Mouse (Mus musculus): ENCODE data around the gene Iffo2. TPM values are rescaled to one million over a fixed set of nuclear protein-coding genes. Genes with fewer than 3 reads are reported as not detected.
"Not testable (repeated sequence)": the region's sequence is repeated elsewhere in the genome, so short reads cannot be mapped to it uniquely, and the experiment has no call there.

The Iffo2 gene
- 5.2 and 6.2 TPM in 2 replicates for polyA plus RNA-seq (2014; fragmentation: Nextera tagmentation; extraction: Ambion mirVana)

- DNase-seq; H3K4me3 ChIP-seq (replicated peaks; ENCODE audit: low read depth, low read length); H3K36me3 ChIP-seq (ENCODE audit: control insufficient read depth, insufficient read depth, low read length); ATAC-seq (ENCODE audit: low FRiP score, low TSS enrichment); H3K9me3 ChIP-seq (ENCODE audit: control insufficient read depth, low read length); H3K27ac ChIP-seq (replicated peaks; ENCODE audit: low read depth, low read length); H3K9ac ChIP-seq (replicated peaks; ENCODE audit: low read length); H3K4me2 ChIP-seq (ENCODE audit: low read length); H3K27me3 ChIP-seq (ENCODE audit: control insufficient read depth, insufficient read depth, low read length); H3K4me1 ChIP-seq (ENCODE audit: control insufficient read depth, insufficient read depth, low read length): not testable (repeated sequence)
- 83% methylated on average over 5 of the region's 5 CpGs for WGBS
Measured at GRCm38 (mm10) chr4:139530248-139530647, at the start of gene Iffo2. TSS of gene Iffo2 (plus strand) at chr4:139530548.

GRCm38 (mm10) chr4:139481400-139481799 lies 48.9 kb upstream of the Iffo2 start:
- ATAC-seq (ENCODE audit: low FRiP score, low TSS enrichment) (no peak), DNase-seq (no peak)
- no peaks in the 10 kb centered on the region for H3K4me1 ChIP-seq (ENCODE audit: control insufficient read depth, insufficient read depth, low read length)
- 97% methylated on average over 1 of the region's 1 CpGs for WGBS
- H3K9ac ChIP-seq (replicated peaks; ENCODE audit: low read length), result no peak overlapping the region
- no peak overlapping the region for H3K4me3 ChIP-seq (replicated peaks; ENCODE audit: low read depth, low read length)
- H3K27ac ChIP-seq (replicated peaks; ENCODE audit: low read depth, low read length), result no peak overlapping the region
- H3K36me3 ChIP-seq (ENCODE audit: control insufficient read depth, insufficient read depth, low read length), result peaks cover 96% of the 10 kb centered on the region
- H3K4me2 ChIP-seq (ENCODE audit: low read length), result no peak overlapping the region
- H3K9me3 ChIP-seq (ENCODE audit: control insufficient read depth, low read length), result no peaks in the 10 kb centered on the region
- H3K27me3 ChIP-seq (ENCODE audit: control insufficient read depth, insufficient read depth, low read length), result no peaks in the 10 kb centered on the region

GRCm38 (mm10) chr4:139483461-139484105 lies 46.8 kb upstream of the Iffo2 start:
- no peak overlapping the region for H3K4me2 ChIP-seq (ENCODE audit: low read length)
- 91% methylated on average over 8 of the region's 8 CpGs for WGBS
- H3K36me3 ChIP-seq (ENCODE audit: control insufficient read depth, insufficient read depth, low read length), result peaks cover 97% of the 10 kb centered on the region
- no peaks in the 10 kb centered on the region for H3K4me1 ChIP-seq (ENCODE audit: control insufficient read depth, insufficient read depth, low read length)
- no peak overlapping the region for H3K27ac ChIP-seq (replicated peaks; ENCODE audit: low read depth, low read length)
- H3K9ac ChIP-seq (replicated peaks; ENCODE audit: low read length), result no peak overlapping the region
- DNase-seq, result no peak
- H3K4me3 ChIP-seq (replicated peaks; ENCODE audit: low read depth, low read length), result no peak overlapping the region
- no peaks in the 10 kb centered on the region for H3K9me3 ChIP-seq (ENCODE audit: control insufficient read depth, low read length)
- ATAC-seq (ENCODE audit: low FRiP score, low TSS enrichment), result no peak
- no peaks in the 10 kb centered on the region for H3K27me3 ChIP-seq (ENCODE audit: control insufficient read depth, insufficient read depth, low read length)

GRCm38 (mm10) chr4:139484496-139484895 lies 45.9 kb upstream of the Iffo2 start:
- ATAC-seq (ENCODE audit: low FRiP score, low TSS enrichment), result no peak
- H3K36me3 ChIP-seq (ENCODE audit: control insufficient read depth, insufficient read depth, low read length), result peaks cover 97% of the 10 kb centered on the region
- 57% methylated on average over 7 of the region's 7 CpGs for WGBS
- DNase-seq, result no peak
- H3K4me2 ChIP-seq (ENCODE audit: low read length), result no peak overlapping the region
- H3K27me3 ChIP-seq (ENCODE audit: control insufficient read depth, insufficient read depth, low read length), result no peaks in the 10 kb centered on the region
- H3K9ac ChIP-seq (replicated peaks; ENCODE audit: low read length), result no peak overlapping the region
- no peaks in the 10 kb centered on the region for H3K4me1 ChIP-seq (ENCODE audit: control insufficient read depth, insufficient read depth, low read length)
- no peak overlapping the region for H3K27ac ChIP-seq (replicated peaks; ENCODE audit: low read depth, low read length)
- no peak overlapping the region for H3K4me3 ChIP-seq (replicated peaks; ENCODE audit: low read depth, low read length)
- H3K9me3 ChIP-seq (ENCODE audit: control insufficient read depth, low read length), result no peaks in the 10 kb centered on the region

GRCm38 (mm10) chr4:139487085-139487484 lies 43.3 kb upstream of the Iffo2 start:
- Histone ChIP-seq H3K27me3 (ENCODE audit: control insufficient read depth, insufficient read depth, low read length) (no peaks in the 10 kb centered on the region), H3K4me3 (replicated peaks; ENCODE audit: low read depth, low read length) (no peak overlapping the region), H3K4me1 (ENCODE audit: control insufficient read depth, insufficient read depth, low read length) (no peaks in the 10 kb centered on the region), H3K27ac (replicated peaks; ENCODE audit: low read depth, low read length) (no peak overlapping the region; the same call in 1 of the 2 replicates), H3K9ac (replicated peaks; ENCODE audit: low read length) (no peak overlapping the region), H3K36me3 (ENCODE audit: control insufficient read depth, insufficient read depth, low read length) (peaks cover 96% of the 10 kb centered on the region), H3K4me2 (ENCODE audit: low read length) (no peak overlapping the region), H3K9me3 (ENCODE audit: control insufficient read depth, low read length) (no peaks in the 10 kb centered on the region)
- DNase-seq (peak; percentile 47), ATAC-seq (ENCODE audit: low FRiP score, low TSS enrichment) (no peak)
- WGBS, result 34% methylated on average over 10 of the region's 10 CpGs

- no peak overlapping the region for H3K27ac ChIP-seq (replicated peaks; ENCODE audit: low read depth, low read length)
- H3K4me2 ChIP-seq (ENCODE audit: low read length), result no peak overlapping the region
- H3K36me3 ChIP-seq (ENCODE audit: control insufficient read depth, insufficient read depth, low read length), result peaks cover 86% of the 10 kb centered on the region
- DNase-seq (no peak), ATAC-seq (ENCODE audit: low FRiP score, low TSS enrichment) (no peak)
- no peaks in the 10 kb centered on the region for H3K27me3 ChIP-seq (ENCODE audit: control insufficient read depth, insufficient read depth, low read length)
- WGBS, result 91% methylated on average over 5 of the region's 5 CpGs
- no peaks in the 10 kb centered on the region for H3K4me1 ChIP-seq (ENCODE audit: control insufficient read depth, insufficient read depth, low read length)
- no peaks in the 10 kb centered on the region for H3K9me3 ChIP-seq (ENCODE audit: control insufficient read depth, low read length)
- H3K9ac ChIP-seq (replicated peaks; ENCODE audit: low read length), result no peak overlapping the region
- no peak overlapping the region for H3K4me3 ChIP-seq (replicated peaks; ENCODE audit: low read depth, low read length)
Measured at GRCm38 (mm10) chr4:139488325-139488724, 42.0 kb upstream of the Iffo2 start.

GRCm38 (mm10) chr4:139489946-139490345 lies 40.4 kb upstream of the Iffo2 start:
- Histone ChIP-seq H3K4me1 (ENCODE audit: control insufficient read depth, insufficient read depth, low read length) (no peaks in the 10 kb centered on the region), H3K4me2 (ENCODE audit: low read length) (no peak overlapping the region), H3K27ac (replicated peaks; ENCODE audit: low read depth, low read length) (no peak overlapping the region), H3K36me3 (ENCODE audit: control insufficient read depth, insufficient read depth, low read length) (peaks cover 70% of the 10 kb centered on the region), H3K9me3 (ENCODE audit: control insufficient read depth, low read length) (no peaks in the 10 kb centered on the region), H3K27me3 (ENCODE audit: control insufficient read depth, insufficient read depth, low read length) (no peaks in the 10 kb centered on the region), H3K4me3 (replicated peaks; ENCODE audit: low read depth, low read length) (no peak overlapping the region), H3K9ac (replicated peaks; ENCODE audit: low read length) (no peak overlapping the region)
- WGBS, result 74% methylated on average over 1 of the region's 1 CpGs
- DNase-seq (no peak), ATAC-seq (ENCODE audit: low FRiP score, low TSS enrichment) (no peak)

- H3K36me3 ChIP-seq (ENCODE audit: control insufficient read depth, insufficient read depth, low read length), result peaks cover 64% of the 10 kb centered on the region
- H3K9me3 ChIP-seq (ENCODE audit: control insufficient read depth, low read length), result no peaks in the 10 kb centered on the region
- H3K27me3 ChIP-seq (ENCODE audit: control insufficient read depth, insufficient read depth, low read length), result no peaks in the 10 kb centered on the region
- WGBS, result 82% methylated on average over 11 of the region's 11 CpGs
- DNase-seq (no peak), ATAC-seq (ENCODE audit: low FRiP score, low TSS enrichment) (no peak)
- H3K9ac ChIP-seq (replicated peaks; ENCODE audit: low read length), result no peak overlapping the region
- H3K4me1 ChIP-seq (ENCODE audit: control insufficient read depth, insufficient read depth, low read length), result no peaks in the 10 kb centered on the region
- no peak overlapping the region for H3K4me3 ChIP-seq (replicated peaks; ENCODE audit: low read depth, low read length)
- H3K4me2 ChIP-seq (ENCODE audit: low read length), result no peak overlapping the region
- no peak overlapping the region for H3K27ac ChIP-seq (replicated peaks; ENCODE audit: low read depth, low read length)
Measured at GRCm38 (mm10) chr4:139490413-139491055, 39.8 kb upstream of the Iffo2 start.
